Comparison of ENCODE assay signal across 7 mouse cellular contexts in the genomic region with DNA sequence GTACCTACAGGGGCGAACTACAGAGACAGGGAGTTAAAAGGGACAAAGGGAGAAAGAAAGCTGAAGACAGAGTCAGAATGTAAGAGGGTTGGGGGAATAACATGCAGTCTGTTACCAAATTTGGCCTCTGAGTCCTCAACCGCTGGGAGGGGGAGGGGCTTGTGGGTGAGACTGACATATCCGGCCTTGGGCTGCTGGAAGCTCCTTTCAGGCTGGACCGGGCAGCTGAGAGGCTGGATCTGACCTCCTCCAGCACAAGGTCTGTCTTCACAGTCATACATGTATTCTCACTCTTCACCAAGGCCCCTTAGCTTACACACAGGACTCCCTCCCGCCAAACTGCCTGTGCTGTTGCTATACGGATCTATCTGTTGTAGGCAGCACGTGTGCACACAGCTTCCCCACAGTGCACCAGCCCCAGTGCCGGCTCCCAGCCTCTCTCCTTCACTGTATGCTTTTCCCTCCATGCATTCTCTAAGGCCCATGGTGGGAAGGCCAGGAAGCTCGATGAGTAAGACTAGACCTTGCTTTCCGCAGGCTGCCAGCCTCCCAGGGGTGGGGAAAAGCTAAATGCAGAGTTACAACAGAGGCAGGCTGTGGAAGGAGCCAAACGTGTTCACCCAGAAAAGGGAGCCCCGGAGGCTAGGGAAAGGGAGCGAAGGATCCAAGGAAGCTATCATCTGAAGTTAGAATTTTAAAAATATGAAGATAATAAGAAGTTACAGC. TPM values are rescaled to one million over a fixed set of nuclear protein-coding genes. Genes with fewer than 3 reads are reported as not detected.
DNase-seq lines count a peak whose midpoint lies in the region; ATAC-seq and TF ChIP-seq lines count a peak whose summit lies in the region.

No protein-coding gene starts in this region.

- no peaks in the 10 kb centered on the region for H3K27me3 ChIP-seq in MEL (ENCODE audit: control insufficient read depth in 1 of 2, insufficient read depth in 2 of 2, low read length in 2 of 2)
- no peaks in the 10 kb centered on the region for H3K27me3 ChIP-seq in forebrain, embryonic 16.5 days (replicated peaks; ENCODE audit: control insufficient read depth, insufficient read depth, low read length)
- H3K27me3 ChIP-seq in hindbrain, embryonic 15.5 days, result no peaks in the 10 kb centered on the region
- H3K27me3 ChIP-seq in liver, adult 2 months (ENCODE audit: control insufficient read depth, insufficient read depth, low read length), result no peaks in the 10 kb centered on the region
- H3K27me3 ChIP-seq in myocyte (ENCODE audit: control insufficient read depth, insufficient read depth, insufficient read length), result no peaks in the 10 kb centered on the region

- TF ChIP-seq POLR2A in MEL (IDR thresholded peaks at IDR 0.05; ENCODE audit: control insufficient read depth in 1 of 2, insufficient read depth in 1 of 2, low read depth in 1 of 2, low read length in 2 of 2, poor library complexity in 1 of 2) (no peak; a peak in 1 of 4 replicates), myocyte (IDR thresholded peaks at IDR 0.05; ENCODE audit: insufficient read length, low read depth) (peak; percentile 78)
- no peak for TF ChIP-seq POLR2A in liver, adult 2 months (IDR thresholded peaks at IDR 0.05; ENCODE audit: extremely low read depth, insufficient read depth, low read length)

- TF ChIP-seq CTCF in MEL (IDR thresholded peaks at IDR 0.05 in 2 of 3, conservative IDR thresholded peaks at IDR 0.05 in 1 of 3; ENCODE audit: control insufficient read depth in 1 of 3, insufficient read depth in 1 of 3, low read depth in 2 of 3, low read length in 3 of 3, poor library complexity in 1 of 3, severe bottlenecking in 1 of 3), result no peak
- no peak for TF ChIP-seq CTCF in liver, adult 2 months (IDR thresholded peaks at IDR 0.05; ENCODE audit: low read depth, low read length)

- no peaks in the 10 kb centered on the region for H3K9me3 ChIP-seq in MEL (replicated peaks; ENCODE audit: insufficient read depth, low read length)
- no peaks in the 10 kb centered on the region for H3K9me3 ChIP-seq in forebrain, embryonic 16.5 days (ENCODE audit: control insufficient read depth, low read length)
- no peaks in the 10 kb centered on the region for H3K9me3 ChIP-seq in hindbrain, embryonic 15.5 days

- peaks cover 19 to 46% of the 10 kb centered on the region in 2 experiments for H3K4me1 ChIP-seq in MEL (ENCODE audit: control insufficient read depth in 1 of 2, insufficient read depth in 2 of 2, low read length in 2 of 2)
- peaks cover 35% of the 10 kb centered on the region for H3K4me1 ChIP-seq in forebrain, embryonic 16.5 days (replicated peaks; ENCODE audit: control insufficient read depth, insufficient read depth, low read length)
- H3K4me1 ChIP-seq in hindbrain, embryonic 15.5 days (replicated peaks), result peaks cover 43% of the 10 kb centered on the region
- peaks cover 24% of the 10 kb centered on the region for H3K4me1 ChIP-seq in liver, adult 2 months (ENCODE audit: control insufficient read depth, insufficient read depth, low read length)

- peak overlapping the region; percentile 92 for H3K9ac ChIP-seq in MEL (ENCODE audit: control insufficient read depth, low read depth, low read length, poor library complexity, severe bottlenecking)
- peak overlapping the region; percentile 6; the same call in 1 of the 2 replicates for H3K9ac ChIP-seq in forebrain, embryonic 16.5 days (replicated peaks; ENCODE audit: low read depth, low read length)
- no peak overlapping the region for H3K9ac ChIP-seq in hindbrain, embryonic 15.5 days
- H3K9ac ChIP-seq in liver, adult 2 months (ENCODE audit: low read depth, low read length), result peak overlapping the region; percentile 51

- 43% methylated on average over 13 of the region's 13 CpGs for WGBS in forebrain, embryonic 16.5 days
- WGBS in hindbrain, embryonic 15.5 days, result 25% methylated on average over 13 of the region's 13 CpGs
- 34% methylated on average over 13 of the region's 13 CpGs for WGBS in liver, adult 2 months

- H3K79me2 ChIP-seq in MEL (ENCODE audit: control insufficient read depth, insufficient read depth, low read length, poor library complexity) (peaks cover 52% of the 10 kb centered on the region), myocyte (ENCODE audit: control insufficient read depth, insufficient read depth) (peaks cover 58% of the 10 kb centered on the region)
- H3K79me2 ChIP-seq in liver, adult 2 months (ENCODE audit: control insufficient read depth, insufficient read depth, low read length), result peaks cover 23% of the 10 kb centered on the region

- H3K36me3 ChIP-seq in MEL (ENCODE audit: control insufficient read depth in 1 of 2, insufficient read depth in 2 of 2, low read length in 2 of 2) (peaks cover 12 to 36% of the 10 kb centered on the region in 2 experiments; a peak in 3 of 4 replicates), myocyte (ENCODE audit: control insufficient read depth, insufficient read depth) (peaks cover 32% of the 10 kb centered on the region)
- peaks cover 6% of the 10 kb centered on the region for H3K36me3 ChIP-seq in forebrain, embryonic 16.5 days (ENCODE audit: control insufficient read depth, insufficient read depth)
- H3K36me3 ChIP-seq in hindbrain, embryonic 15.5 days, result peaks cover 28% of the 10 kb centered on the region
- H3K36me3 ChIP-seq in liver, adult 2 months (ENCODE audit: control insufficient read depth, insufficient read depth, low read length), result peaks cover 28% of the 10 kb centered on the region

- no peak for TF ChIP-seq RAD21 in MEL (IDR thresholded peaks at IDR 0.05; ENCODE audit: low read depth, low read length)

- H3K4me2 ChIP-seq in forebrain, embryonic 16.5 days (ENCODE audit: low read length), result no peak overlapping the region
- H3K4me2 ChIP-seq in hindbrain, embryonic 15.5 days, result peak overlapping the region; percentile 32
- H3K4me2 ChIP-seq in myocyte (ENCODE audit: low read depth), result peak overlapping the region; percentile 96

- H3K27ac ChIP-seq in MEL (ENCODE audit: control insufficient read depth, low read depth, low read length), result peak overlapping the region; percentile 92
- no peak overlapping the region for H3K27ac ChIP-seq in forebrain, embryonic 16.5 days (ENCODE audit: low read length)
- H3K27ac ChIP-seq in hindbrain, embryonic 15.5 days (replicated peaks), result peak overlapping the region; percentile 11; the same call in 1 of the 2 replicates
- H3K27ac ChIP-seq in liver, adult 2 months (replicated peaks; ENCODE audit: insufficient read depth, low read depth, low read length), result peak overlapping the region; percentile 18; the same call in 1 of the 2 replicates

- peak overlapping the region; percentile 88 for H3ac ChIP-seq in myocyte (ENCODE audit: control insufficient read depth, insufficient read length)

- peak; percentile 72 for DNase-seq in MEL (ENCODE audit: low read depth, low spot score)
- DNase-seq in adrenal gland, postnatal 10 days, result peak; percentile 87
- DNase-seq in liver, adult 2 months (ENCODE audit: extremely low read depth, low read depth, low spot score), result peak; percentile 39
- peak; percentile 75 for DNase-seq in thymus, postnatal 25 days

- TF ChIP-seq EP300 in MEL (IDR thresholded peaks at IDR 0.05; ENCODE audit: low read depth in 1 of 2, low read length in 2 of 2), result no peak

- no peak for ATAC-seq in forebrain, embryonic 16.5 days
- ATAC-seq in hindbrain, embryonic 15.5 days (ENCODE audit: low FRiP score, low read depth), result no peak

- H3K4me3 ChIP-seq in MEL (ENCODE audit: control insufficient read depth in 1 of 2, insufficient read depth in 1 of 2, low read depth in 2 of 2, low read length in 2 of 2) (peak overlapping the region; percentile 33 to 81; a peak in 3 of 4 replicates), myocyte (peak overlapping the region; percentile 82)
- no peak overlapping the region for H3K4me3 ChIP-seq in forebrain, embryonic 16.5 days (replicated peaks; ENCODE audit: low read length)
- H3K4me3 ChIP-seq in hindbrain, embryonic 15.5 days, result no peak overlapping the region
- peak overlapping the region; percentile 26; the same call in 1 of the 2 replicates for H3K4me3 ChIP-seq in liver, adult 2 months (ENCODE audit: insufficient read depth, low read depth, low read length)

RNA-seq across cellular contexts. Expression of gene Creb3, which starts 3.3 kb away (rescaled TPM):
- total RNA-seq in MEL (2012; rRNA removed), result 14.9 and 17.1 TPM in 2 replicates
- polyA plus RNA-seq in MEL (2012; ENCODE audit: insufficient read depth in 1 of 2, insufficient read length in 2 of 2, low read depth in 1 of 2, low replicate concordance in 2 of 2, missing spikeins in 1 of 2) (10 to 100 TPM in 1 of 2 experiments, not detected in 1; 21.3 TPM), myocyte (2012; fragmentation: generic; extraction: Trizol) (73.9 TPM)
- total RNA-seq in adrenal gland, postnatal 10 days (2021), result 100 to 1,000 TPM in 1 of 2 experiments, 10 to 100 TPM in 1; 90.4 to 108 TPM
- 83.5 and 91.1 TPM in 2 replicates for polyA plus RNA-seq in forebrain, embryonic 16.5 days (2015; fragmentation: Nextera tagmentation; extraction: Ambion mirVana)
- 76.8 and 79.5 TPM in 2 replicates for polyA plus RNA-seq in hindbrain, embryonic 15.5 days (2015; fragmentation: Nextera tagmentation; extraction: Ambion mirVana)
- 37.8 and 41.1 TPM in 2 replicates for total RNA-seq in liver, adult 2 months (2014; rRNA removed)
- 47.9 and 62.0 TPM in 2 replicates for polyA plus RNA-seq in liver, adult 2 months (2012; rRNA removed)

RNA-seq across cellular contexts. Expression of gene Tln1, which starts 3.7 kb away (rescaled TPM):
- total RNA-seq in MEL (2012; rRNA removed), result 106 and 112 TPM in 2 replicates
- polyA plus RNA-seq in MEL (2012; ENCODE audit: insufficient read depth in 1 of 2, insufficient read length in 2 of 2, low read depth in 1 of 2, low replicate concordance in 2 of 2, missing spikeins in 1 of 2) (100 to 1,000 TPM in 1 of 2 experiments, 10 to 100 TPM in 1; 22.9 to 146 TPM), myocyte (2012; fragmentation: generic; extraction: Trizol) (225 TPM)
- 100 to 1,000 TPM; 171 to 192 TPM for total RNA-seq in adrenal gland, postnatal 10 days (2021)
- 49.5 and 54.6 TPM in 2 replicates for polyA plus RNA-seq in forebrain, embryonic 16.5 days (2015; fragmentation: Nextera tagmentation; extraction: Ambion mirVana)
- polyA plus RNA-seq in hindbrain, embryonic 15.5 days (2015; fragmentation: Nextera tagmentation; extraction: Ambion mirVana), result 66.2 and 69.2 TPM in 2 replicates
- total RNA-seq in liver, adult 2 months (2014; rRNA removed), result 39.9 and 42.8 TPM in 2 replicates
- polyA plus RNA-seq in liver, adult 2 months (2012; rRNA removed), result 29.9 and 38.6 TPM in 2 replicates

RNA-seq across cellular contexts. Expression of gene Rgp1, which starts 19.7 kb away (rescaled TPM):
- total RNA-seq in MEL (2012; rRNA removed), result 14.3 and 17.1 TPM in 2 replicates
- polyA plus RNA-seq in MEL (2012; ENCODE audit: insufficient read depth in 1 of 2, insufficient read length in 2 of 2, low read depth in 1 of 2, low replicate concordance in 2 of 2, missing spikeins in 1 of 2), result 10 to 100 TPM in 1 of 2 experiments, not detected in 1; 47.6 TPM
- 10 to 100 TPM; 41.7 to 54.1 TPM for total RNA-seq in adrenal gland, postnatal 10 days (2021)
- polyA plus RNA-seq in forebrain, embryonic 16.5 days (2015; fragmentation: Nextera tagmentation; extraction: Ambion mirVana), result 27.0 and 30.5 TPM in 2 replicates
- polyA plus RNA-seq in hindbrain, embryonic 15.5 days (2015; fragmentation: Nextera tagmentation; extraction: Ambion mirVana), result 18.8 and 22.8 TPM in 2 replicates
- 15.9 and 18.7 TPM in 2 replicates for total RNA-seq in liver, adult 2 months (2014; rRNA removed)
- polyA plus RNA-seq in liver, adult 2 months (2012; rRNA removed), result 33.2 and 44.5 TPM in 2 replicates
- polyA plus RNA-seq in myocyte (2012; fragmentation: generic; extraction: Trizol), result 28.6 TPM

RNA-seq across cellular contexts. Expression of gene Gba2, which starts 19.9 kb away (rescaled TPM):
- total RNA-seq in MEL (2012; rRNA removed), result 5.7 and 6.2 TPM in 2 replicates
- polyA plus RNA-seq in MEL (2012; ENCODE audit: insufficient read depth in 1 of 2, insufficient read length in 2 of 2, low read depth in 1 of 2, low replicate concordance in 2 of 2, missing spikeins in 1 of 2) (10 to 100 TPM in 1 of 2 experiments, not detected in 1; 24.9 TPM), myocyte (2012; fragmentation: generic; extraction: Trizol) (5.9 TPM)
- 10 to 100 TPM; 10.5 to 15.4 TPM for total RNA-seq in adrenal gland, postnatal 10 days (2021)
- 62.3 and 64.6 TPM in 2 replicates for polyA plus RNA-seq in forebrain, embryonic 16.5 days (2015; fragmentation: Nextera tagmentation; extraction: Ambion mirVana)
- 55.3 and 63.4 TPM in 2 replicates for polyA plus RNA-seq in hindbrain, embryonic 15.5 days (2015; fragmentation: Nextera tagmentation; extraction: Ambion mirVana)
- 5.1 and 5.3 TPM in 2 replicates for total RNA-seq in liver, adult 2 months (2014; rRNA removed)
- polyA plus RNA-seq in liver, adult 2 months (2012; rRNA removed), result 8.9 and 10.9 TPM in 2 replicates

RNA-seq across cellular contexts. Expression of gene Msmp, which starts 25.5 kb away (rescaled TPM):
- 0.73 and 1.0 TPM in 2 replicates for total RNA-seq in MEL (2012; rRNA removed)
- polyA plus RNA-seq in MEL (2012; ENCODE audit: insufficient read depth in 1 of 2, insufficient read length in 2 of 2, low read depth in 1 of 2, low replicate concordance in 2 of 2, missing spikeins in 1 of 2) (1 to 10 TPM in 1 of 2 experiments, not detected in 1; 2.5 TPM), myocyte (2012; fragmentation: generic; extraction: Trizol) (not detected)
- total RNA-seq in adrenal gland, postnatal 10 days (2021), result 1 to 10 TPM; 1.8 to 1.9 TPM
- 1.5 and 1.7 TPM in 2 replicates for polyA plus RNA-seq in forebrain, embryonic 16.5 days (2015; fragmentation: Nextera tagmentation; extraction: Ambion mirVana)
- polyA plus RNA-seq in hindbrain, embryonic 15.5 days (2015; fragmentation: Nextera tagmentation; extraction: Ambion mirVana), result 1.2 and 1.6 TPM in 2 replicates
- total RNA-seq in liver, adult 2 months (2014; rRNA removed), result not detected in 2 replicates
- not detected in 2 replicates for polyA plus RNA-seq in liver, adult 2 months (2012; rRNA removed)

Comparison
In these comparisons a context has a peak if more than half of its experiments do, and no peak if none do; other contexts are left out.
1. H3K4me3 ChIP-seq: peak in MEL (2 of 2), liver, adult 2 months (single experiment) and myocyte (single experiment); none in forebrain, embryonic 16.5 days (single experiment) and hindbrain, embryonic 15.5 days (single experiment).
2. Peak in every context shown above with its lines, with median percentiles within 50 percentile points of each other: DNase-seq.